Comparison of ENCODE assay signal across 12 mouse cellular contexts in genomic region chr3:99930920-99931620, GRCm38 (mm10). TPM values are rescaled to one million over a fixed set of nuclear protein-coding genes. Genes with fewer than 3 reads are reported as not detected.
DNase-seq lines count a peak whose midpoint lies in the region; ATAC-seq lines count a peak whose summit lies in the region.
"Had no signal": no experiment of that assay in that cellular context is flagged by ENCODE, and none has a peak within 500 bp of the region (broad histone marks: within the 10 kb centered on the region; RNA-seq: fewer than 3 reads in every experiment).

No protein-coding gene starts in this region.

- no peaks in the 10 kb centered on the region for H3K27me3 ChIP-seq in embryonic facial prominence, embryonic 12.5 days
- no peaks in the 10 kb centered on the region for H3K27me3 ChIP-seq in intestine, embryonic 14.5 days (replicated peaks; ENCODE audit: control insufficient read depth, insufficient read depth, low read length)
- no peaks in the 10 kb centered on the region for H3K27me3 ChIP-seq in hindbrain, embryonic 12.5 days
- H3K27me3 ChIP-seq: CH12.LX; megakaryocyte, embryonic 14.5 days had no signal

- 34% methylated on average over 12 of the region's 12 CpGs for WGBS in embryonic facial prominence, embryonic 12.5 days
- 66% methylated on average over 12 of the region's 12 CpGs for WGBS in intestine, embryonic 14.5 days
- WGBS in hindbrain, embryonic 12.5 days, result 83% methylated on average over 12 of the region's 12 CpGs

- no peak overlapping the region for H3K4me3 ChIP-seq in embryonic facial prominence, embryonic 12.5 days
- no peak overlapping the region for H3K4me3 ChIP-seq in intestine, embryonic 14.5 days (ENCODE audit: low read depth, low read length)
- no peak overlapping the region for H3K4me3 ChIP-seq in hindbrain, embryonic 12.5 days
- H3K4me3 ChIP-seq: heart, embryonic 10.5 days; megakaryocyte, embryonic 14.5 days had no signal

- H3K9ac ChIP-seq in embryonic facial prominence, embryonic 12.5 days, result no peak overlapping the region
- H3K9ac ChIP-seq in intestine, embryonic 14.5 days (ENCODE audit: low read length), result no peak overlapping the region
- H3K9ac ChIP-seq in hindbrain, embryonic 12.5 days, result no peak overlapping the region

- no peaks in the 10 kb centered on the region for H3K9me3 ChIP-seq in embryonic facial prominence, embryonic 12.5 days
- no peaks in the 10 kb centered on the region for H3K9me3 ChIP-seq in intestine, embryonic 14.5 days (ENCODE audit: control insufficient read depth, low read length)
- H3K9me3 ChIP-seq in hindbrain, embryonic 12.5 days (replicated peaks), result no peaks in the 10 kb centered on the region
- H3K9me3 ChIP-seq: heart, embryonic 10.5 days had no signal

- H3K4me2 ChIP-seq in embryonic facial prominence, embryonic 12.5 days (replicated peaks), result peak overlapping the region; percentile 13
- H3K4me2 ChIP-seq in intestine, embryonic 14.5 days (ENCODE audit: low read length), result no peak overlapping the region
- H3K4me2 ChIP-seq in hindbrain, embryonic 12.5 days (replicated peaks), result no peak overlapping the region

- ATAC-seq in embryonic facial prominence, embryonic 12.5 days (ENCODE audit: insufficient number of reproducible peaks, insufficient read depth, low FRiP score, low TSS enrichment), result no peak
- no peak for ATAC-seq in intestine, embryonic 14.5 days (replicated peaks; ENCODE audit: low FRiP score, low TSS enrichment, low read depth)
- no peak for ATAC-seq in hindbrain, embryonic 12.5 days (ENCODE audit: low FRiP score)

- no peaks in the 10 kb centered on the region for H3K36me3 ChIP-seq in embryonic facial prominence, embryonic 12.5 days
- H3K36me3 ChIP-seq in intestine, embryonic 14.5 days (ENCODE audit: control insufficient read depth, insufficient read depth, low read length), result no peaks in the 10 kb centered on the region
- H3K36me3 ChIP-seq in hindbrain, embryonic 12.5 days, result no peaks in the 10 kb centered on the region
- H3K36me3 ChIP-seq: heart, embryonic 10.5 days had no signal

- H3K4me1 ChIP-seq in embryonic facial prominence, embryonic 12.5 days, result peaks cover 18% of the 10 kb centered on the region; the same call in 1 of the 2 replicates
- H3K4me1 ChIP-seq in intestine, embryonic 14.5 days (replicated peaks; ENCODE audit: control insufficient read depth, insufficient read depth, low read length), result no peaks in the 10 kb centered on the region
- no peaks in the 10 kb centered on the region for H3K4me1 ChIP-seq in hindbrain, embryonic 12.5 days
- H3K4me1 ChIP-seq: heart, embryonic 10.5 days; megakaryocyte, embryonic 14.5 days had no signal

- peak overlapping the region; percentile 70; the same call in 1 of the 2 replicates for H3K27ac ChIP-seq in embryonic facial prominence, embryonic 12.5 days
- H3K27ac ChIP-seq in intestine, embryonic 14.5 days (ENCODE audit: low read depth), result no peak overlapping the region
- H3K27ac ChIP-seq in hindbrain, embryonic 12.5 days, result no peak overlapping the region
- H3K27ac ChIP-seq: heart, embryonic 10.5 days had no signal

- peak; percentile 43 for DNase-seq in 3T3-L1 (ENCODE audit: low read depth, low spot score)
- DNase-seq in intestine, embryonic 14.5 days (ENCODE audit: low spot score), result peak; percentile 56
- DNase-seq in kidney, postnatal 36 days, result peak; percentile 64 to 76
- no peak for DNase-seq in thymus, postnatal 25 days
- no peak for DNase-seq in urinary bladder, postnatal 4 days (ENCODE audit: low spot score in 2 of 2)
- no peak for DNase-seq in urinary bladder, postnatal 25 days (ENCODE audit: low spot score)
- DNase-seq: adrenal gland, postnatal 14 days had no signal

RNA-seq across cellular contexts. Expression of gene Spag17, which starts 45.9 kb away (rescaled TPM):
- polyA plus RNA-seq in embryonic facial prominence, embryonic 12.5 days (2016; fragmentation: Nextera tagmentation; extraction: Ambion mirVana), result 0.94 and 1.9 TPM in 2 replicates
- polyA plus RNA-seq in intestine, embryonic 14.5 days (2014; fragmentation: Nextera tagmentation; extraction: Ambion mirVana), result 0.19 TPM in 1 of 2 replicates, not detected in the other
- 0.58 and 2.1 TPM in 2 replicates for polyA plus RNA-seq in hindbrain, embryonic 12.5 days (2016; fragmentation: Nextera tagmentation; extraction: Ambion mirVana)

Comparison
In these comparisons a context has a peak if more than half of its experiments do, and no peak if none do; other contexts are left out.
1. DNase-seq: peak in 3T3-L1 (single experiment), intestine, embryonic 14.5 days (single experiment) and kidney, postnatal 36 days (2 of 2); none in thymus, postnatal 25 days (single experiment), urinary bladder, postnatal 4 days (0 of 2) and urinary bladder, postnatal 25 days (single experiment).